Mouse (Mus musculus) frontal cortex, postnatal 25 days (tissue): ENCODE measurements around the gene Clec2e.
"Not testable (repeated sequence)": the region's sequence is repeated elsewhere in the genome, so short reads cannot be mapped to it uniquely, and the experiment has no call there.

ENCODE experiments used
- DNase-seq, 2 experiments: peaks; one replicate each; pipeline ENCODE4 v3.0.0; 2022; ENCODE audit warnings: low spot score in 2 of 2

Clec2e gene

GRCm38 (mm10) chr6:129100794-129101193 is at the start of gene Clec2e:
Gene Clec2e, minus strand, starts transcription at chr6:129100913.
- DNase-seq: not testable (repeated sequence)

GRCm38 (mm10) chr6:129146812-129147211 is 46.1 kb upstream of the Clec2e start:
- DNase-seq: no peak

GRCm38 (mm10) chr6:129132604-129133341 is 32.1 kb upstream of the Clec2e start:
- DNase-seq: no peak

- DNase-seq: no peak
These were observed 26.1 kb upstream of the Clec2e start for GRCm38 (mm10) chr6:129126861-129127260.

GRCm38 (mm10) chr6:129124531-129124930 is 23.8 kb upstream of the Clec2e start:
- not testable (repeated sequence) for DNase-seq

- DNase-seq: no peak
These were observed 15.5 kb upstream of the Clec2e start for GRCm38 (mm10) chr6:129116223-129116622.

GRCm38 (mm10) chr6:129114237-129114636 is 13.5 kb upstream of the Clec2e start:
- not testable (repeated sequence) for DNase-seq

- no peak for DNase-seq
These were observed 13.1 kb upstream of the Clec2e start for GRCm38 (mm10) chr6:129113769-129114168.

GRCm38 (mm10) chr6:129113030-129113673 is 12.4 kb upstream of the Clec2e start:
- DNase-seq: no peak

GRCm38 (mm10) chr6:129112526-129112925 is 11.8 kb upstream of the Clec2e start:
- DNase-seq: no peak

- DNase-seq: no peak
These were observed 7.2 kb upstream of the Clec2e start for GRCm38 (mm10) chr6:129107916-129108315.

GRCm38 (mm10) chr6:129102858-129103555 is 2.3 kb upstream of the Clec2e start:
- no peak for DNase-seq

GRCm38 (mm10) chr6:129101604-129102003 is 891 bp upstream of the Clec2e start:
- DNase-seq: no peak

- DNase-seq: no peak
These were observed 2.8 kb downstream of the Clec2e start for GRCm38 (mm10) chr6:129097929-129098328.

- DNase-seq: no peak
These were observed 5.5 kb downstream of the Clec2e start for GRCm38 (mm10) chr6:129095166-129095565.

GRCm38 (mm10) chr6:129088596-129088995 is 12.1 kb downstream of the Clec2e start:
- not testable (repeated sequence) for DNase-seq

- no peak for DNase-seq
These were observed 12.6 kb downstream of the Clec2e start for GRCm38 (mm10) chr6:129088161-129088560.

- not testable (repeated sequence) for DNase-seq
These were observed 14.7 kb downstream of the Clec2e start for GRCm38 (mm10) chr6:129086031-129086430.

- DNase-seq: no peak
These were observed 15.6 kb downstream of the Clec2e start for GRCm38 (mm10) chr6:129085098-129085497.

- DNase-seq: no peak
These were observed 33.7 kb downstream of the Clec2e start for GRCm38 (mm10) chr6:129066986-129067385.

- DNase-seq: no peak
These were observed 34.2 kb downstream of the Clec2e start for GRCm38 (mm10) chr6:129066530-129066929.

- no peak for DNase-seq
These were observed 34.9 kb downstream of the Clec2e start for GRCm38 (mm10) chr6:129065857-129066256.

GRCm38 (mm10) chr6:129065407-129065806 is 35.3 kb downstream of the Clec2e start:
- no peak for DNase-seq
